Mouse (Mus musculus): ENCODE measurements around the gene Gdpd3. TPM values are rescaled to one million over a fixed set of nuclear protein-coding genes. Genes with fewer than 3 reads are reported as not detected.

Gene Gdpd3
- polyA plus RNA-seq, 1 experiment from 2014 or later: 1.5 TPM

DNA sequence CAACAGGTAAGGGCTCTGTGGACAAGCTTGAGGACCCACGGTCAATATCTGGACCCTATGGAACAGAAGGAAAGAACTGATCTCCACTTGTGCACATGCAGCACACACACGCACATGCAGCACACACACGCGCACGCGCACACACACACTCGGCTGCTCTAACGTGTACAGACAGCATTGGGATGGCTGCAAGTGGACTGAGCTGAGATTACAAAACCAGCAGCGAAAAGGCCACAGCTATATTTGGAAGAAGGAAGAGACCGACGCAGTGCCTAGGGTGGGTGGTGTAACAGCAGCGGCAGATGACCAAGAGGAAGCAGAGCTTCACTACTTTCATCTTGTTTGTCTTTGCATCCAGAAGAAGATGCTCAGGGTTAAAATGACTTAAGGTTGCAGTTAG, 20.1 kb upstream of the Gdpd3 start:
- no peaks in the 10 kb centered on the region for H3K4me1 ChIP-seq (replicated peaks)
- H3K9me3 ChIP-seq: no peaks in the 10 kb centered on the region
- no peaks in the 10 kb centered on the region for H3K27me3 ChIP-seq
- H3K4me3 ChIP-seq: no peak overlapping the region
- ATAC-seq (ENCODE audit: low read depth): no peak
- 90% methylated on average over 12 of the region's 12 CpGs for WGBS
- H3K4me2 ChIP-seq: no peak overlapping the region
- H3K27ac ChIP-seq (replicated peaks): no peak overlapping the region
- no peak overlapping the region for H3K9ac ChIP-seq
- no peaks in the 10 kb centered on the region for H3K36me3 ChIP-seq

DNA sequence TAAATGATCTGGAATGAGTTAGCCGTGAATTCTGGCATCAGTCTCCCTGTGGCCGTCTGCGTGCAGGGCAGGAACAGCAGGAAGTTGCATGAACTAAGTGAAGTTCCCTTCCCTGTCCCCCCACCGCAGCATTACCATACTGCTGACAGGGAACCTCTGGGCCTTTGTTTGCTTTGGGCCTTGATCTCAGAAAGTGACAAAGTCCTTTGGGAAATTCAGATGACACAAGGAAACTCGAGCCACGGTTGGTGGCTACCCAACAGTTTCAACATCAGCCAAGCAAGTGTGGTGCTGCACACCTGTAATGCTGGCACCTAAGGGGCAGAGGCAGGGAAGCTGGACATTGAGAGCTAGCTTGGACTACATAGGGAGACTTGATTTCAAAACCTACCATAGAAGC, 19.3 kb upstream of the Gdpd3 start:
- no peak overlapping the region for H3K9ac ChIP-seq
- no peak overlapping the region for H3K4me3 ChIP-seq
- H3K27ac ChIP-seq (replicated peaks): no peak overlapping the region
- no peaks in the 10 kb centered on the region for H3K27me3 ChIP-seq
- H3K4me1 ChIP-seq (replicated peaks): no peaks in the 10 kb centered on the region
- WGBS: 46% methylated on average over 6 of the region's 6 CpGs
- ATAC-seq (ENCODE audit: low read depth): no peak
- H3K4me2 ChIP-seq: no peak overlapping the region
- H3K9me3 ChIP-seq: no peaks in the 10 kb centered on the region
- no peaks in the 10 kb centered on the region for H3K36me3 ChIP-seq

DNA sequence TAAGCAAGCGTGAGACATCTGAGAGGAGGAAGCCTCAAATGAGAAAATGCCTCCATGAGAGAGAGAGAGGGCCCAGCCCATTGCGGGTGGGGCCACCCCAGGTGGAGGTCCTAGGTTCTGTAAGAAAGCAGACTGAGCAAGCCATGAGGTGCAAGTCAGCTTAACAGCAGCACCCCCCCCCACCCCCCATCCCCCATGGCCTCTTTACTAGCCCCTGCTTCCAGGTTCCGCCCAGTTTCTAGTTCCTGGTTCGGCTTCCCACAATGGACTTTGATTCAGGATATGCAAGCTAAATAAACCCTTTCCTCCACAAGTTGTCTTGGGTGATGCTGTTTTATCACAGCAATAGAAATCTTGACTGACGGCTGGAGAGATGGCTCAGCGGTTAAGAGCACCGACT, 17.3 kb upstream of the Gdpd3 start:
- H3K4me1 ChIP-seq (replicated peaks): no peaks in the 10 kb centered on the region
- no peak for ATAC-seq (ENCODE audit: low read depth)
- H3K9ac ChIP-seq: no peak overlapping the region
- WGBS: 72% methylated on average over 7 of the region's 7 CpGs
- no peaks in the 10 kb centered on the region for H3K9me3 ChIP-seq
- no peak overlapping the region for H3K4me2 ChIP-seq
- H3K27ac ChIP-seq (replicated peaks): no peak overlapping the region
- H3K4me3 ChIP-seq: no peak overlapping the region
- H3K27me3 ChIP-seq: no peaks in the 10 kb centered on the region
- H3K36me3 ChIP-seq: no peaks in the 10 kb centered on the region

DNA sequence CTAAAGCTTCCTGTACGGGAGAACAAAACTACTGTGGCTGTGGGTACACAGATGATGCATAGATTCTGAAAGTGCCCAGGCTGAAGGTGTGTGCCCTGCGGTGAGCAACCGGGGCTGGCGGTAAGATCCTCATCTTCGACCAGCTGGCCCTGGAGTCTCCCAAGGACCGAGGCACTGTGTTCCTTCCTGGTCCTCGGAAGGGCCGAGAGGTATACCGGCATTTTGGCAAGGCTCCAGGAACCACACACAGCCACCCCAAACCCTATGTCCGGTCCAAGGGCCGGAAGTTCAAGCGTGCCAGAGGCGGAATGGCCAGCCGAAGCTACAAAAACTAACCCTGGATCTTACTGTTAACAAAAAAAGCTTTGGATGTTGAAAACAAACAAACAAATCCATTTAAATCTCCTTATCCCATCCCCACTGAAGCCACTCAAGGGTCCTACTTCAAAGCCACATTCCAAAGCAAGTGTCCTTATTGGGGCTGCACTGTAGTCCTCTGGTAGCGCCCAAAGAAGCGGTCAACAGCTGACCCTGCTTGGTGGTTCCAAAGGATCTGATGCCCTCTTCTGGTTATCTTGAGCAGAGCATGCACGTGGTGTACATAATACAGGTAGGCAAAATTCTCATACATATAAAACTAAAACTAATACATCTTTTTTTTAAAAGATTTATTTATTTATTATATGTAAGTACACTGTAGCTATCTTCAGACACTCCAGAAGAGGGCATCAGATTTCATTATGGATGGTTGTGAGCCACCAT, 16.4 kb upstream of the Gdpd3 start:
- Histone ChIP-seq H3K9ac (no peak overlapping the region), H3K36me3 (no peaks in the 10 kb centered on the region), H3K4me1 (replicated peaks) (peaks cover 5% of the 10 kb centered on the region; the same call in 1 of the 2 replicates), H3K27ac (replicated peaks) (no peak overlapping the region), H3K4me2 (no peak overlapping the region), H3K27me3 (no peaks in the 10 kb centered on the region), H3K4me3 (no peak overlapping the region), H3K9me3 (no peaks in the 10 kb centered on the region)
- 95% methylated on average over 17 of the region's 17 CpGs for WGBS
- no peak for ATAC-seq (ENCODE audit: low read depth)

DNA sequence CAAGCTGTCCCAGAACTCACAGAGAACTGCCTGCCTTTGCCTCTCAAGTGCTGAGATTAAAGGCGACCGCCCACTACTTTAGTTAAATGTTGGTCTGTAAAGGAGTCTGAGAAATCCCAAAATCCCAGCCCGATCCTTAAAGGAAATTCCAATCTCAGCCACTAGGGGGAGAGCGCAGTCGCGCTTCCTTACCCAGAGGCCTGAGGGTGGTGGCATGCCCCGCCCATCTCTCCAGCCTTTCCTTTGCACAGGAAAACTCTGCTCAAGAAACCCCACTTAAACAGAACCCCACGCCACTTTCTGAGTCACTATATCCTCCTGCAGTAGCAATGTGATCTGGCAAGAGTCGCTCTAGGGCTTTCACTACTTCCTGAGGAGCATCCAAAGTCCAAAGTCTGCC, 11.3 kb upstream of the Gdpd3 start:
- no peak overlapping the region; the same call in 1 of the 2 replicates for H3K9ac ChIP-seq
- H3K36me3 ChIP-seq: no peaks in the 10 kb centered on the region
- H3K4me1 ChIP-seq (replicated peaks): peaks cover 12% of the 10 kb centered on the region
- no peaks in the 10 kb centered on the region for H3K27me3 ChIP-seq
- 1% methylated on average over 9 of the region's 9 CpGs for WGBS
- ATAC-seq (ENCODE audit: low read depth): peak; percentile 36; the same call in 1 of the 2 replicates
- H3K27ac ChIP-seq (replicated peaks): no peak overlapping the region
- H3K4me2 ChIP-seq: peak overlapping the region; percentile 19
- no peaks in the 10 kb centered on the region for H3K9me3 ChIP-seq
- no peak overlapping the region for H3K4me3 ChIP-seq

DNA sequence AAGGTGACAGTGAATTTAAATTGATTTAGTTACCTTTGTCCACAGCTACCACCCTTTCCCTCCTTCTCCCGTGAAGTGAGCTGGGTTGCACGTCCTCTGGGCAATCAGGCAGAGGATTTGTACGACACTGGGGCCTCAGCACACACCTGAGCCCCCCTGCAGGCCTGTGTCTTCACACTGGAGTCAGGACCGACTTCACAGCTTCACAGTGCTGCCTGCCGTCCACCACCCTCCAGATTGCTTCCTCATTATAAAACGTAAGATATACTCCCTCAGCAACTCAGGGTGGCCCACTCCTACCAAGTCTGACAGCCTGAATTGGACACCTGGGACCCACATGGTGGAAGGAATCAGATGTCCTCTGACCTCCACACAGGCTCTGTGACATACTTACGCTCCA, 7.6 kb upstream of the Gdpd3 start:
- no peaks in the 10 kb centered on the region for H3K27me3 ChIP-seq
- peak overlapping the region; percentile 92; the same call in 1 of the 2 replicates for H3K27ac ChIP-seq (replicated peaks)

DNA sequence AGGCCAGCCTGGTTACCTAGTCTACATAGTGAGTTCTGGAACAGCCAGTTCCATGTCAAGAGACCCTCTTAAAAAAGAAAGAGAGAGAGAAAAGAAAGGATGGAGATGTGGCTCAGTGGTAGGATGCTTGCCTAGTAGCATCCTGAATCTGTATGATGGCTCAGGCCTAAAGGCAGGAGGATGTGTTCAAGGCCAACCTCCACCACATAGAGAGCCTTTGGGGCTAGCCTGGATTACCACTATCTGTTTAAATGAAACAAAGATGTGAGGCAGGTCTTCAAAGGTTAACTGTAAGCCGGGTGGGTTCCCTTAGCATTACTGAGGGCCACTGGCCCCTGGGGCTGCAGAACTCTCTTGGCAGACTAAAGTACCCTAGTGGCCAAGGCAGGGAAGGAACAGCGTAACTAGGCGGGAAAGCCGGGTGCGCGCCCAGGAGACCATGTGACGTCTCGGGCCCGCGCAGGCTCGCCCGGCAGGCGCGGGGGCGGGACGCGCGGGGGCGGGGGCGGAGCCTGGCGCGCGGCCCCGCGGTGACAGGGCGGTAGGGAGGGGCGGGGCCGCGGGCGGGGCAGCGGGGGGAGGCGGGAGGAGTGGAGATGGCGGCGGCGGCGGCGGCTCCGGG, 7.0 kb upstream of the Gdpd3 start, which contains the start of gene Mapk3:
Gene Mapk3, plus strand, starts transcription at position 552 of the 622 bp plus-strand sequence.
- ATAC-seq (ENCODE audit: low read depth): peak; percentile 64

More for the DNA sequence above, 7.6 kb upstream of the Gdpd3 start:
- ATAC-seq (ENCODE audit: low read depth): peak; percentile 8; the same call in 1 of the 2 replicates
- H3K9me3 ChIP-seq: no peaks in the 10 kb centered on the region
- WGBS: 55% methylated on average over 7 of the region's 7 CpGs
- H3K4me2 ChIP-seq: no peak overlapping the region
- peaks cover 7% of the 10 kb centered on the region; the same call in 1 of the 2 replicates for H3K36me3 ChIP-seq
- peaks cover 48% of the 10 kb centered on the region for H3K4me1 ChIP-seq (replicated peaks)
- no peak overlapping the region for H3K9ac ChIP-seq
- H3K4me3 ChIP-seq: no peak overlapping the region

DNA sequence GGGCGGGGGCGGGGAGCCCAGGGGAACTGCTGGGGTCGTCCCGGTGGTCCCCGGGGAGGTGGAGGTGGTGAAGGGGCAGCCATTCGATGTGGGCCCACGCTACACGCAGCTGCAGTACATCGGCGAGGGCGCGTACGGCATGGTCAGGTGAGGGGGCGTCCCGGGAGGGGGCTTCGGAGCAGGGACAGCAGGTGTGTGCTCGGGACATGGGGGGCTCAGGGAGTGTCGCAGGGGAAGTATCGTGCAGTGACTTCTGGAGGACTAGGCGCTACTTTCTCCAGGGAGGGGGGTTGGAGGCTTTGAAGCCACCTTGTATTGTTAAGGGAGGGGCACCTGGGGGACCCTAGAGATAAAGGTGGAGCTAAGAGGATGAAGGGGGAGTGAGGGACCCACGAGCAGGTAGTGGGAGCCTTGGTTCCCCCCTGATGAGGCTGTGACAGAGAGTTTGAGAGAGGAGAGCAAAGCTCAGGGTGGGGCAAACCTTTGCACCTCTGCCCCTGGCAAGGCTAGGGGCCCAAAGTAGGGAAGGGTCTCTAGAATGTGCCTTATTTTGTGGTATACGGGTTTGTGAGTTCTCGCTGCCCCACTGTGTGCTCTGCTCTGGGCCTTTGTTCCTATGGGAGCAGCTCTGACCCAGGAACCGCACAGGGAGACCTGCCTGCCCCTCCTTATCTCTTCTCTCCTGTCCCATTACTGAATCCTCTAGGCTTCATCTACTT, 6.3 kb upstream of the Gdpd3 start:
- Histone ChIP-seq H3K36me3 (peaks cover 20% of the 10 kb centered on the region), H3K27ac (replicated peaks) (peak overlapping the region; percentile 92), H3K27me3 (no peaks in the 10 kb centered on the region), H3K4me2 (peak overlapping the region; percentile 90), H3K9ac (peak overlapping the region; percentile 91), H3K4me3 (peak overlapping the region; percentile 80), H3K9me3 (no peaks in the 10 kb centered on the region), H3K4me1 (replicated peaks) (peaks cover 43% of the 10 kb centered on the region)
- under 1% methylated on average over 24 of the region's 24 CpGs for WGBS
- peak; percentile 70 for ATAC-seq (ENCODE audit: low read depth)

More for the DNA sequence above, 7.0 kb upstream of the Gdpd3 start, which contains the start of gene Mapk3:
- H3K36me3 ChIP-seq: peaks cover 13% of the 10 kb centered on the region
- H3K4me2 ChIP-seq: peak within 1 kb of the TSS; percentile 90
- peak within 1 kb of the TSS; percentile 92 for H3K27ac ChIP-seq (replicated peaks)
- peak within 1 kb of the TSS; percentile 91 for H3K9ac ChIP-seq
- H3K27me3 ChIP-seq: no peaks in the 10 kb centered on the region
- under 1% methylated on average over 27 of the region's 38 CpGs for WGBS
- H3K9me3 ChIP-seq: no peaks in the 10 kb centered on the region
- H3K4me1 ChIP-seq (replicated peaks): peaks cover 48% of the 10 kb centered on the region
- H3K4me3 ChIP-seq: peak within 1 kb of the TSS; percentile 80

DNA sequence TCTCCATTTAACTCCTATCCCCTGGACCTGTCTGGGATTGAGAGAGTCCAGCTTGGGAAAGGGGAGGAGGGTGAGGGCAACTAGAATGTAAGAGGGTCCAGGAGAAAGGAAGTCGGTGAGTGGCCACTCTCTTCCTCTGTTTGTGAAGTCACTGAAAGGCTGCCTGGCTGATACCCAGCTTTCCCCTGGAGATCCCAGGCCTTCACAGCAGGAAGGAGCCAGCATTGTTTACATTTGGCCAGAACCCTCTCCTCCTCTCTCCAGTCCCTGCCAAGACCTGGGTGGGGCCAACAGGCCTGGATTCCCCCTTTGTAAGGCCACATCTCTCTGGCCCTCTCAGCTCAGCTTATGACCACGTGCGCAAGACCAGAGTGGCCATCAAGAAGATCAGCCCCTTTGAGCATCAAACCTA, 5.7 kb upstream of the Gdpd3 start:
- ATAC-seq (ENCODE audit: low read depth): peak; percentile 20
- Histone ChIP-seq H3K27ac (replicated peaks) (peak overlapping the region; percentile 92), H3K36me3 (peaks cover 26% of the 10 kb centered on the region), H3K4me1 (replicated peaks) (peaks cover 43% of the 10 kb centered on the region), H3K9me3 (no peaks in the 10 kb centered on the region), H3K4me3 (peak overlapping the region; percentile 80), H3K9ac (peak overlapping the region; percentile 91), H3K4me2 (peak overlapping the region; percentile 90), H3K27me3 (no peaks in the 10 kb centered on the region)
- 27% methylated on average over 3 of the region's 3 CpGs for WGBS

DNA sequence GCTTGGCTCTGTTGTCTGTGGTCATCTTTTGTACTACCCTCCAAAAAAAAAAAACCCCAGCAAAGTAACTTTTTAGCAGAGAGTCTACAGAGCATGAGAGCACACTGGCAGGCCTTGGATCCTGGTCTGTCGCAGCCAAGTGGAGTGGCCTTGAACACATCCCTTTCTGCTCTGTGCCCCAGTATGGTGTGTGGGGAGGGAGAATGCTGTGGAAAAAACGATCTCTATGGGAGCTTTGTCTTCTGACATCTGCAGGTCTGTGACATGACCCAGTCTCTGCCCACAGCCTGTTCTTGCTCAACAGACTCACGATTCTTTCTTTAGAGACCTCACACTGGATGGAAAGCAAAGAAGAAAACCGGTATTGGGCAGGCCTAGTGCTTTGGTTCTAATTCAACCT, 5.2 kb upstream of the Gdpd3 start:
- Histone ChIP-seq H3K27ac (replicated peaks) (peak overlapping the region; percentile 92), H3K4me1 (replicated peaks) (peaks cover 43% of the 10 kb centered on the region), H3K27me3 (no peaks in the 10 kb centered on the region), H3K36me3 (peaks cover 31% of the 10 kb centered on the region), H3K9me3 (no peaks in the 10 kb centered on the region), H3K4me2 (peak overlapping the region; percentile 90), H3K4me3 (peak overlapping the region; percentile 80), H3K9ac (peak overlapping the region; percentile 91)
- 62% methylated on average over 4 of the region's 4 CpGs for WGBS
- no peak for ATAC-seq (ENCODE audit: low read depth)

DNA sequence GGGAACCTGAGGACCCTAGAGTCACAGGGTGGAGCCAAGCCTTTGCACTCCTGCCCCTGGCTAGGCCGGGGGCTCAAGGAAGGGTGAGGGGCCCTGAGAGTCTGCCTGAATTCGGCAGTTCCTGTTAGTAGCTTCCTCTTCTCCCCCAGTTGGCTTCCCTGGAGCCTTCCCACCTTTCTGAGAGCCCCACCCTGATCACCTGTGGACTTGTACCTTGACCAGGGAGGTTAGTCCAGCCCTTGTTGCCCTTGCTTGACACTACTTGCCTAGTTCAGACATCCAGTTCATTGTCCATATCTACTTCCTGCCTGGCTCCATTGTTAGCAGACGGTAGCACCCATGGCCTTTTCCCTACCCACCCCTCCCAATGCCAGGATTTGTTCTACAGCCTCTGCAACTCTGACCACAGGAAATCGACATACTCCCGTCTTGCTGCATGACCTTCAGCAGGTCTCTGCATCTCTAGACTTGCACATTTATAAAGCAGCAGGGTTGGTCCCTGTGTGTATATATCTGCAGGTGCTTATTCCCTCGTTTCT, 4.5 kb upstream of the Gdpd3 start:
- 79% methylated on average over 6 of the region's 6 CpGs for WGBS

More for the DNA sequence above, 4.5 kb upstream of the Gdpd3 start:
- no peak for ATAC-seq (ENCODE audit: low read depth)
- Histone ChIP-seq H3K27me3 (no peaks in the 10 kb centered on the region), H3K36me3 (peaks cover 38% of the 10 kb centered on the region), H3K4me2 (peak overlapping the region; percentile 90), H3K9ac (peak overlapping the region; percentile 26; the same call in 1 of the 2 replicates), H3K4me3 (peak overlapping the region; percentile 80; the same call in 1 of the 2 replicates), H3K27ac (replicated peaks) (0 out of 2 replicates have a peak overlapping the region, but pooled peaks have one; percentile 92), H3K9me3 (no peaks in the 10 kb centered on the region), H3K4me1 (replicated peaks) (peaks cover 43% of the 10 kb centered on the region)
